Mouse (Mus musculus) mouse embryonic stem cell (cell line): Measurements from ENCODE around the gene Tnpo2.

Experiments
- in situ Hi-C, 2 experiments: fragments of 300-500 bp; cut with MboI; formaldehyde crosslinking; loops; 1 replicate in 1 of 2; 3 replicates in 1 of 2; pipeline ENCODE4 v1.14.3; 2019 to 2020; ENCODE audit warnings: low sequenced_read_pairs in 2 of 2, low pct_unique_long_range_greater_than_20kb in 1 of 2, mixed read lengths in 1 of 2; ENCODE audit not compliant: unreplicated experiment in 1 of 2

Tnpo2 gene

DNA sequence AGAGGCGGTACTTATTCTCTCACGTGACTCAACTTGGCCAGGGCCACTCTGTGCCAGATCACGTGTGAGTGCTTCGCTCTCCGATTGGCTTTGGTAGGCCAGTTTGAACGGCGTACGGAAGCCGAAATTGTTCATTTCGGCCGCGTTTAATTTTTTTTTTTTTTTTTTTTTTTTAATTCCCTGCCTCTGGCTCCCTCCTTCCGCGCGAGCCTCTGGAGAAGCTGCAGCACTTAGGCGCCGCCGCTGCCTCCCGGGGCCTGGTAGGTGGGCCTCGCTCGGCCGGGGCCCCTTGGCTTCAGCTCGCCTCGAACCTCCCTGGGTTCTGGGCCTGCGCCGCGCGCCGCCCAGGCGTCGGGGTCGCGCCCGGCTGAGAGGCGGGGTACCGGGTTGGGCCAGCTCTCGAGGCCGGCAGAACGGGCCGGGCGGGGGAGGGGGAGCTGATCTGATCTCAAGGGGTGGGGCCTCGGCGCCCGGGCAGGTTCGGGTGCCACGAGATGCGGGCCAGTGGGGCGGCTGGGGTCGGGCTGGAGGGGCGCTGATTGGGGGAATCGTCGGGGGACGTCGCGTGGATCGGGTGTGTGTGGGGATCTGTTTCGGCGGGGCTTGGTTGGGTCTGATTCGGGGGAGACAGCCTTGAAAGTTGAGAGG lies at the start of gene Tnpo2:
TSS of gene Tnpo2 (plus strand) at position 198 of the 648 bp plus-strand sequence.
- in situ Hi-C loops = no loop called here

DNA sequence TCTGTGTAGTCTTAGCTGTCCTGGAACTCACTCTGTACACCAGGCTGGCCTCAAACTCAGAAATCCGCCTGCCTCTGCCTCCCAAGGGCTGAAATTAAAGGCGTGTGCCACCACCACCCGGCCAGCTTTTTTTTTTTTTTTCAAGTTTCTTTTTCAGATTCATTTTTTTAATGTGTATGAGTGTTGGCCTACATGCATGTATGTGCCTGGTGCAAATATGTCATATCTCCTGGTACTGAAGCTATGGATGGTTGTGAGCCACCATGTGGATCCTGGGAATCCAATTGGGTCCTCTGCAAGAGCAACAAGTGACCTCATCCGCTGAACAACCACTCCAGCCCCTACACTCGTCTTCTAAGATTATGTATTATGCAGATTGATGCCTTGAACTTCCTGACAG lies 49.3 kb upstream of the Tnpo2 start:
- in situ Hi-C loops = no loop called here

DNA sequence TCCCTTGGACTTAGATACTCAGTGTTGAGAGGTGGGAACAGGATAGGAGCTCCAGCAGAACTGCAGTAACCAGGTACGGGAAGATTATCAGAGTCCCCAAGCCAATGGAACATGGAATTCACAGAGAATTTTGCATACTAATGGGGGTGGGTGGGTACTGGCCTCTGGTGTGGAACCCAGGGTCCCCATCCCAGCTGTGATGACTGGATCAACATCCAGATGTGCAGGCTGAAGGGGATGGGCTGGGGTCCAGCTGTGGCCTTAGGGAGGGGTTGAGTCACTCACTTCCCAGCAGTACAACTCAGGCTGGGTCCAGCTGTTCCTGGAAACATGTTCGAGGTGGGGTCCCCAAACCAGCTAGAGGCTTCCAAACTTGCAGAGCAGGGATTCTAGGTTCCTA lies 48.8 kb upstream of the Tnpo2 start:
- in situ Hi-C loops = no loop called here

DNA sequence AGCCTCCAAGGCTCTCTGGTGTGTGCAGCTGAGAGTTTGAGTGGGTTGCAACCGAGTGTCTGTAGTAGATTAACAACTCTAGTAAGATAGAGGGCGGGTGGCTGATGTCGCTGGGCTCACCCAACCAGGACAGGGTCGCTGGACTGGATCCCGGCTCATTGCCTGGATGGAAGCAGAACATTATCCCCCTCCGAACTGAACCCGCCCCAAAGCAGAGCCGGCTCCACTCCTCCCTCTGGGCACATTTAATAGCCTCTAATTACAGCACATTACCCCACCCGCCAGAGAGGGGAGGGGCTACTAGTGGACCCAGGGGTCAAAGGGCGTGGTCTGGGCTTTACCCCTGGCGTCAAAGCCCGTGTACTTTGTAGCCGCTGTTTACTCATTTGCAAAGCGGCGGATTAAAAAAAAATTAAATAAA lies 47.4 kb upstream of the Tnpo2 start:
- in situ Hi-C loops = no loop called here

DNA sequence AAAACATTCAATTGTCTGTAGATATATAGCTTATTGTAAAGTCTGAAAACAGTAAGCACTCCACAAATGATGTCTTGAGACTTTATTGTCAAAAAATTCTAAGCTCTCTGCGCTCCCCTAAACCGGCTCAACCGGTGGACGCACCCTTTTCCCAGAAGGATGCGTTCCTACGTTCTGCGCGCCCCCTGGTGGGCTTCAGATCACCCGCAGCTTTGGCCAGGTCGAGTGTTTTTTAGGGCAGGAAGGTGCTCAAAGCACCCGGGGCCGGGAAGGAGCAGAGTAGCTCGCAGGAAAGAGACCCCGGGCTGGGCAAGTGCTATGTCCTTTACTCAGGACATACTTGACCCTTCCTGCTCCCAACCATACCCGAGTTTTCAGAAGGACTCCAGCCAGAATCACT lies 46.9 kb upstream of the Tnpo2 start:
- in situ Hi-C loops = no loop called here

DNA sequence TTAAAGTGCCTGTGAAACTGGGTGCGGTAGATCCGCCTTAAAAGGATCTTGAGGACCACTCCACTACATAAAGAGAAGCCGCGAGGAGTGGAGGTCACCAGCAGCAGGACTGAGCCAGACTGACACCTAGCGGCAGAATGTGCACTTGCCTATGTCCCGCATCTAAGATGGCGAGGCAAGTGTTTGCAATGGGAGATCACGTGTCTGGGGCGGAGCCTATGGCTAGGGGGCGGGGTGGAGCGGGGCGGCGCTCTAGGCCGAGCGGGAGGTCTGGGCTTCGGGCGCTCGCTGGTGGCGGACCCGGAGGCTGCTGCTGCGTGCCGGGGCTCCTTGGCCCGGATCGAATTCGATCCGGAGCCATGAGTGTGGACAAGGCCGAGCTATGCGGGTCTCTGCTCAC lies 46.4 kb upstream of the Tnpo2 start, which contains the start of gene Hook2:
TSS of gene Hook2 (plus strand) at position 255 of the 400 bp plus-strand sequence.
- in situ Hi-C loops = no loop called here

DNA sequence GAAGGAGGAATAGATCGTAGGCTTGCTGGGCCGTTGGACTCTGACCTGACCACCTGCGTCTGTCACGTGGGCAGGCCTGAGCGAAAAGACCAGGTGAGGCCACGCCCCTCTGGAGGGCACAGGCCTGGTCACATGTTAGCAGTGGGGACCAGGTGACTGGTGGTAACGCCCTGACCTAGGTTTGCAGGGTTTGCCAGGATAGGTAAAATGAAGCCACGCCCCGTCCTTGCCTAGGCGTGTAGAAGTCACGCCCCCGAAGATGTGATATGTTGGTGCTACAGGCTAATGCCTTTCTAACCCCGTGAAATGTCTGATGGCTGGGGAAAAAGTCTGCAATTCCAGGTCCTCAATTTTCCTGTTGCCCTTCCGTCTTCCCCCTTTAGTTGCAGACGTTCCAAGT lies 45.9 kb upstream of the Tnpo2 start:
- in situ Hi-C loops = no loop called here

DNA sequence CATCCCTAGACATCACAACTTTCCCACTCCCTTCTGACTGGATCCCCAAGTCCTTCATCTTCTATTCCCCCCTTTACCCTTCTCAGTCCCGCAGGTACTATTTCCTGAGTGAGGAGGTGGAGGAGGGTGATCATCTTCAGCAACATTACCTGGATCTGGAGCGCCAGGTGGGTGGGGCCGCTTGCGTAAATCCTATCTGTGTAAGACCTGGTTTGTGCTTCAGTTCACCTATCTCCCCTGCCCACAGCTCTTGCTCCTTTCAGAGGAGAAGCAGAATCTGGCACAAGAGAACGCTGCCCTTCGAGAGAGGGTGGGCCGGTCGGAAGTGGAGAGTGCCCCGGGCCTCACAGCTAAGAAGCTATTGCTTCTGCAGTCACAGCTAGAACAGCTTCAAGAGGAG lies 42.3 kb upstream of the Tnpo2 start:
- in situ Hi-C loops = no loop called here

DNA sequence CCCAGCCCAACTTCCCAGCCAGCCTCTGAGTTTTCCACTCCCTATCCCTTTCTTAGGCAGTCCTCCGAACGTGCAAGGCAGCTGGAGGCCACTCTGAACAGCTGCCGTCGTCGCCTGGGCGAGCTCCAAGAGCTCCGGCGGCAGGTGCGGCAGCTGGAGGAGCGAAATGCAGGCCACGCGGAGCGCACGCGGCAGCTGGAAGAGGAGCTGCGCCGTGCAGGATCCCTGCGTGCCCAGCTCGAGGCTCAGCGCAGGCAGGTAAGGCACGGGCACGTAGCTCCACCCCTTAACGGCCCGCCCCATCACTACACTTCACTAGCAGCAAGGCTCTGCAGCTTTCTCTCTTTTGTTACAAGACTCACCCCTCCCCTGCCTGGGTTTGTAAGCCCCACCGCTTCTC lies 41.0 kb upstream of the Tnpo2 start:
- in situ Hi-C loops = no loop called here

DNA sequence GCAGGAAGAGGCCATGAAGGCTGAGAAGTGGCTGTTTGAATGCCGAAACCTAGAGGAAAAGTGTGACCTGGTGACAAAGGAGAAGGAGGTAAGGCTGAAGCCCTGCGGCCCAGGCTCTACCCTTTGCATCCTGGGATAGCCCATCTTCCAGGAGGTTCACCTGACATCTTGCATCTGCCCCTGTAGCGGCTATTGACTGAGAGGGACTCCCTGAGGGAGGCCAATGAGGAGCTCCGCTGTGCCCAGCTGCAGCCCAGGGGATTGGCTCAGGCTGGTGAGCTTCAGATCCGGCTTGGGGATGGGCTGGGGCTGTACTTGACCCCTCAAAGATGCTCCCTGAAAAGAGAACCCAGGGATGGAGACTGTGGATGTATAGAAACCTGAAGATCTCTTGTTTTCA lies 39.7 kb upstream of the Tnpo2 start:
- in situ Hi-C loops = no loop called here

DNA sequence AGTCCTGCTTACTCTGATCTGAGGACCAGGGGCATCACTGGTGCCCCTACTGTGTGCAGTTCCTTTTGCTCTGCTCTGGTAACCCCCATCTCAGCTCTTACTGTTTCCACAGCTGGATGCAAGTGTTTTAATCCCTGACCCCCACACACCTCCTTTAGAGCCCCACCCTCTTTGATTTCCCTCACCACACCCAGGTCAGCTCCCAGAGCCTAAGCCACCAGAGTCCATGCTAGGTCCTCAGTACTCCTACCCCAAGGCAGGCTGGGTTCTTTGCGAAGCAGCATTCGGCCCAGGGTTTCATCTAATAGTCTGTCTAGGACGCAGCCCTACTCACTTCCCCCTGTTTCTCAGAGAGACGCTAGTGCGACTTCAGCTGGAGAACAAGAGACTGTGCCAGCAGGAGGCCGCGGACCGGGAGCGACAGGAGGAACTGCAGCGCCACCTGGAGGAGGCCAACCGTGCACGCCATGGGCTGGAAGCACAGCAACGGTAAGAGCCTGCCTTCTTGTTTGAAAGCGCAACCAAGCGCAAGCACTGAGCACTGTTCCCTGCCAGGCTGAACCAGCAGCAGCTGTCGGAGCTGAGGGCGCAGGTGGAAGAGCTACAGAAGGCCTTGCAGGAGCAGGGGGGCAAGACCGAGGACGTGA lies 38.9 kb upstream of the Tnpo2 start:
- in situ Hi-C loops = no loop called here

DNA sequence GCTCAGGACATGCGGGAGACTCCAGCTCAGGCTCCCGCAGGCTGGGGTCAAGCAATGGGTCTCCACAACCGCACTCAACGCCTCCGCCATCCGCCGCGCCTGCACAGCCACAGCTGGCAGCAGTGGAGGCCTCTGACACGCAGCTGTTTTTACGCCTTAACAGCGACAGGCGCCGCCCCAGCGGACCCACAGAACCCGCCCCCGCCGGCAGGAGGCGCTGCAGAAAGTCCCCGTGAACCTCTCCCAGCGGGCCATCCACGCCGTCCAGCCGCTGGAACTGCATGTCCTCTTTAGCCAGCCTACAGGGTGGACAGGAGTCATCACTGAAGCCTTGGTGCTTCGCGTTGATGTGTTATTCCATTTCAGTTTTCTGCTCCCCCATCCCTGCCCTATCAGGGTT lies 29.0 kb upstream of the Tnpo2 start:
- in situ Hi-C loops = no loop called here

DNA sequence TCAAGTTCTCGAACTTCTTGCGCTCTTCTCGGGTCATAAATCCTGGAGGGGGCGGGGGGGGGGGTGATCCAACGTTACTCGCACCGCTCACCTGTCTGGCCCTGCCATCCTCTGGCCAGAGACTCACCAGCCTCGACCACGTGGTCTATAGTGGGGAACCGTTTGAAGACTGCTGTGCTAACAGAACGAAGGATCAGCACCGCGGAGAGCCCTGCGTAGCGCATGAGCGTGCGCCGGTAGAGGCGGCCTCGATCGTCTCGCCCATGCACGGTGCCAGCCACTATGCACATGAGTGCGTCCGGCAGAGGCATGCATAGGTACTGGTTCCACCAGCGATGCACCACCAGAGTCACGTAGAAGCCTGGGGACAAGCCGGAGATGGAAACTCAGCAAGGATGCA lies 25.5 kb upstream of the Tnpo2 start:
- in situ Hi-C loops = no loop called here

DNA sequence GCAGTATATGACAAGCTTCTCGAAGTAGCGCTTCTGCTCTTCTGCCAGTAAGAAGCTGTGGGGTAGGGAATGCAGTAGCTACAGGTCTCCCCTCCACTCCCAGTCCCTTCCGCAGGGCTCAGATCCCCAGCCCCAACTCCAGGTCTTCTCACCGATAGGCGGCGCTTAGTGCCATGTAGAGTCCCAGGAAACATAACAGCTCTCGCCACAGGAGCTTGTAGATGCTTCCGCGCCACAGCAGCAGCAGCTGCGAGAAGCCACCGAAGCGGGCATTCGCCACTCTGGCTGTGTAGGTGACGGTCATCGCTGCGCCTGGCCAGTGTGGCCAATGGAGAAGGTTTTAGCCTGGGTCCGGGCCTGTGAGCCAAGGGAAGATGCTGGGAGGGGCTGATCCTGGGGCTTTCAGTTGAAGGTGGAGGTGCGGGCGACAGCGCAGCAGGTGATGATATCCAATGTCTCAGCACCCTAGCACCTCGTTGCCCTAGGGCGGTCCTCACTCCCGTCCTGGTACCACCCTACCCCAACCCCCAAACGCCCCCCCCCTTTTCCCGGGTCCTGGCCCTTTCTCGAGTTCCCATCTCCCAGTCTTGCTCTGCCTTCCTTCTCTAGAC lies 23.4 kb upstream of the Tnpo2 start:
- in situ Hi-C loops = no loop called here

DNA sequence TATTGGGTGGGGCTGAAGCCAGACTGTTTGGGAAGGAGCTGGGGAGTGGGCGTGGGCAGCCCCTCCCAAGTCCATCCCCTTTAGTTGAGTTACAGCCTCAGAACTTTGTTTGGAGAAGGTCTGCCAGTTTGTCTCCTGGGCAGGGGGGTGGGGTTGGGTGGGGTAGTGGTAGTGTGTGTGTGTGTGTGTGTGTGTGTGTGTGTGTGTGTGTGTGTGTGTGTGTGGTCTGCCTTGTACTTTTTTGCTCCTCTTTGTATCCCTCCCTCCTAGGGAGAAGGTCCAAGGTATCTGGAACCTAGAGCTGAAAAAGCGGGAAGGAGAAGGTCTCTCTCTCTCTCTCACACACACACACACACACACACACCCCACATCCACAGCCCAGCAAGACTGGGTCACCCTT lies 22.3 kb upstream of the Tnpo2 start, which contains the start of gene Best2:
TSS of gene Best2 (minus strand) at position 101 of the 400 bp plus-strand sequence.
- in situ Hi-C loops = no loop called here

DNA sequence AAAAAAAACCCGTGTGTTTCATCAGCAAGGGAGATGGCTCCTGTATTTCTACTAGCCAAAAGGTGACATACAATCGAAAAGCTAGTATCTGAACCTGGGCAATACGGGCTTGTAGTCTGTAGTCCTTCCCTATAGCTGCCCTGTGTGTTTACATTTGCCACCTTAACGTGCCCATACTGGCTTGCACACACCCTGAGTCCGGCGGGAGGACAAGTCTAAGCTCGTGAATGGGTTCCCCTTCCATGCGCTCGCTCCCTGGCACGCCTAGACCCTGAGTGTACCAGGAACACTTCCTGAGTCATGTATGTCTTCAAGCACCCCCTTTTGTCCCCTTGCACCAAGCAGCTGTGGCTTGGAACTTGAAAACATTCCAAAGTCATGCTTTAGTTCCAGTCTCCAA lies 20.0 kb upstream of the Tnpo2 start:
- in situ Hi-C loops = no loop called here

DNA sequence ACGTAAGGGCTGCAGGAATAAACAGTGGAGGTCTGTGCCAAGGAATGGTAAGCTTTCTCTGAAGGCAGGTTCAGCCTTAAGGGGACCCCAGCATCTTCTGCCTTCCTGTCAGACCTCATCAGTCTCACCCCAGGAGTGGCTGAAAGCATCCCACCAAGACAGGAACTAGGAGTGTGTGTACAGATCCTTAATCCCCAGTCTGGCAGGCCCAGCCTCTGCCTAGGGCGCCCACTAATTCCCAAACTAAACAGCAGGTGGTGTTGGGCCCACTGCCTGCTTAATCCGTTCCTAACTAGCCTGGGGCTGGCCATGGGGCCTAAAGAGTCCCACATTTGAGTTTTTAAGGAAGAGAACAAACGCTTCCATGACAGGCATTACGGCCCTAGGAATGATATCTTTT lies 19.5 kb upstream of the Tnpo2 start:
- in situ Hi-C loops = no loop called here

DNA sequence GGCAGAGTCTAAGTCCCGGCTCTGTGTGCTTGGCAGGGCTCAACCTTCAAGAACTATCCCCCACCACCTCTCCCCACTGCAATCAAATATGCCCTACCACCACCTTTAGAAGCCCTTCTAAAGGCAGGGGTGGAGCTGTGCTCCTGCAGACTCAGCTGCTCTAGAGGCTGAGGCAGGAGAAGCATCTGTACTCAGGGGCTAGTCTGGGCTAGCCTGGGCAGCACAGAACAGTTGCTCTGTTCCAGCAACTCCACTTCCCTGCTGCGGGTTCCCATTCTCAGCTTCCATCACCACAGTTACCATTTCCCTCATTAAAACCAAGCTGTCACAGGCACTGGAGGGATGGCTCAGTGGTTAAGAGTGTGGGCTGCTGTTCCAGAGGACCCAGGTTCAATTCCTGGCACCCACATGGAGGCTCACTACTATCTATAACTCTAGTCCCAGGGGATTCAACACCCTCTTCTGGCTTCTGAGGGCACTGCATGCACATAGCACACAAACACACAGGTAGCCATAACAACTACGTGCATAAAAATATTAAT lies 15.1 kb upstream of the Tnpo2 start:
- in situ Hi-C loops = no loop called here

DNA sequence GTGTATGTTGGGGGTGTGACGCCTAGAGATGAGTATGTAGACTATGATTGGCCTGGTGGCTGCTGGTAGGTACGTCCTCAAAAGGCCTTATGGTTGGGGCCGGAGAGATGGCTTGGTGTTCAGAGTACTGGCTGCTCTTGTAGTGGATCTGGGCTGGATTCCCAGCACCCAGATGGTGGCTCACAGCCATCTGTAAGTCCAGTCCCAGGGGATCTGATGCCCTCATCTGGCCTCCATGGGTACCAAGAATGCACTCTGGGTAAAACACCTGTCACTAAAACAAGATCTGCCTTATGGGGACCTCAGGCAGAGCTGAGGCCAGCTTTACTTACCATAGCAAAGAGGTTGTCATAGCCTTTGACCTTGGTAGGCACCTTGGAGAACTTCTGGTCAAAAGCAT lies 12.9 kb upstream of the Tnpo2 start:
- in situ Hi-C loops = no loop called here
